Mouse (Mus musculus) midbrain, embryonic 14.5 days (tissue): Measurements from ENCODE around the gene Lmod2. TPM values are rescaled to one million over a fixed set of nuclear protein-coding genes. Genes with fewer than 3 reads are reported as not detected.

ENCODE experiments used
- ATAC-seq: fragments of 200-750 bp; cut with Nextera tagmentation; 2 replicates; pipeline ENCODE4 v1.8.0; 2017; ENCODE audit warnings: moderate number of reproducible peaks, moderate library complexity; ENCODE audit not compliant: low FRiP score, low TSS enrichment
- DNase-seq: peaks from one replicate; pipeline ENCODE4 v3.0.0-alpha.2; 2015
- H3K27ac ChIP-seq: fragments of 300-500 bp; sonication (generic); replicated peaks from 2 replicates; pipeline ENCODE4 v1.5.1; 2014; ENCODE audit warnings: mild to moderate bottlenecking, low read depth, low read length, moderate library complexity
- H3K27me3 ChIP-seq: fragments of 300-500 bp; sonication (generic); 2 replicates; pipeline ENCODE4 v1.6.1; 2014; ENCODE audit warnings: low read length, control low read depth, mixed read lengths; ENCODE audit not compliant: control insufficient read depth, insufficient read depth
- H3K36me3 ChIP-seq: fragments of 300-500 bp; sonication (generic); 2 replicates; pipeline ENCODE4 v1.6.1; 2014; ENCODE audit warnings: low read length, control low read depth; ENCODE audit not compliant: control insufficient read depth, insufficient read depth
- H3K4me1 ChIP-seq: fragments of 300-500 bp; sonication (generic); 2 replicates; pipeline ENCODE4 v1.6.1; 2014; ENCODE audit warnings: mild to moderate bottlenecking, antibody characterized with exemption, low read length, control low read depth; ENCODE audit not compliant: control insufficient read depth, insufficient read depth
- H3K4me2 ChIP-seq: fragments of 300-500 bp; sonication (generic); 2 replicates; pipeline ENCODE4 v1.6.1; 2014; ENCODE audit warnings: mild to moderate bottlenecking, low read length, moderate library complexity
- H3K4me3 ChIP-seq: fragments of 300-500 bp; sonication (generic); replicated peaks from 2 replicates; pipeline ENCODE4 v1.5.1; 2014; ENCODE audit warnings: low read depth, low read length
- H3K9ac ChIP-seq: fragments of 300-500 bp; sonication (generic); replicated peaks from 2 replicates; pipeline ENCODE4 v1.6.1; 2014; ENCODE audit warnings: mild to moderate bottlenecking, low read length, moderate library complexity
- H3K9me3 ChIP-seq: fragments of 300-500 bp; sonication (generic); 2 replicates; pipeline ENCODE4 v1.6.1; 2016; ENCODE audit warnings: low read length, control low read depth, mixed read lengths; ENCODE audit not compliant: control insufficient read depth
- WGBS: fragments of 180-500 bp; shearing (Covaris S2); extraction: QIAGEN DNeasy Blood & Tissue Kit; methylation state at CpG from one replicate; pipeline ENCODE4 v1.1.7; 2014; 5-methylcytosine and 5-hydroxymethylcytosine counted together
- polyA plus RNA-seq: library from polyadenylated mRNA; unstranded; fragments of >200 nt; fragmentation: Nextera tagmentation; extraction: Ambion mirVana; gene quantifications from 2 replicates; pipeline ENCODE4 v1.2.1, GENCODE M21; 2014

Lmod2 gene
- polyA plus RNA-seq = not detected in 2 replicates

GRCm38 (mm10) chr6:24597500-24597899, at the start of gene Lmod2:
Gene Lmod2, plus strand, starts transcription at chr6:24597762.
- no peak for DNase-seq
- Histone ChIP-seq H3K27me3 (no peaks in the 10 kb centered on the region), H3K36me3 (no peaks in the 10 kb centered on the region), H3K4me2 (no peak within 1 kb of the TSS), H3K4me3 (no peak within 1 kb of the TSS), H3K9me3 (no peaks in the 10 kb centered on the region), H3K9ac (no peak within 1 kb of the TSS), H3K27ac (no peak within 1 kb of the TSS), H3K4me1 (no peaks in the 10 kb centered on the region)
- WGBS = 41% methylated on average over 10 of the region's 10 CpGs
- no peak for ATAC-seq

DNA sequence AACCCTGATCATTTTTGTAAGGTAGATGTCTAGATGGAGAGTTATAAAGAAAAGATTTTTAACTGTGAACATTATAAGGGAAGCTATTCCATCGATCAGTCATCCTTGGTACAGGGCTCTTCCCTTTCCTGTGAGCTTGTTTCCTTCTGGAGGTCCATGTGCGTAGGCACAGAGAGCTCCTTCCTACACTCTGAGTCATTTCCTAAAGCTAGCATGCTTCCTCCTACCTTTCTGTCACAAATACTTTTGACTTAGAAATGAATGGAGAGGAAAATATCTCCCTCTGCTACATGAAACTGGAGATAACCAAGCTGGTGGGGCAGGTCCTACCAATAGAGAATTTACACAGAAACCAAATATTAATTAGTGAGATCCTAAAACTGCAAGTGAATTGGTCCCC, 47.8 kb upstream of the Lmod2 start:
- no peaks in the 10 kb centered on the region for H3K9me3 ChIP-seq
- no peak overlapping the region for H3K27ac ChIP-seq
- H3K36me3 ChIP-seq = no peaks in the 10 kb centered on the region
- H3K4me1 ChIP-seq = no peaks in the 10 kb centered on the region
- no peak for ATAC-seq
- H3K4me3 ChIP-seq = no peak overlapping the region
- no peaks in the 10 kb centered on the region for H3K27me3 ChIP-seq
- no peak overlapping the region for H3K4me2 ChIP-seq
- no peak overlapping the region for H3K9ac ChIP-seq
- DNase-seq = no peak
- WGBS = 89% methylated on average over 2 of the region's 2 CpGs

DNA sequence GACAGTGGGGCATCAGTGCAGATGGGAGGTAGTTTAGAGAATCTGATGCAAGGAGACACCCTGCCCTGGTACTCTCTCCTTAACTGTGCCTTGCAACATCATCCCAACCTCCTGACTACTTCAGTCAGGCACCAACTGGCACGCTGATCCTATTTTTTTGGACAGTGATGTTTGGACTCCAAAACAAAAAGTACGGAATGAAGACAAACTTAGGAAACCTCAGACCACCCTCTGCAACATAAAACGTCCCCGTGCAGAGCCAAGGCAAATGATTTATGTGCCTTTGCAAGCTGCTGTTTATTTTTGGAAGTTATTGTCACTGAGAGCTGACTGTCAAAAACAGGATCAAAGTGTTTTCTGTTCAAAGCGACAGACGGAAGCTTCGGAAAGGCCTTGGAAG, 45.5 kb upstream of the Lmod2 start:
- H3K9me3 ChIP-seq = no peaks in the 10 kb centered on the region
- H3K4me3 ChIP-seq = no peak overlapping the region
- no peak overlapping the region for H3K27ac ChIP-seq
- ATAC-seq = no peak
- WGBS = 89% methylated on average over 7 of the region's 7 CpGs
- no peaks in the 10 kb centered on the region for H3K27me3 ChIP-seq
- H3K4me1 ChIP-seq = no peaks in the 10 kb centered on the region
- DNase-seq = no peak
- no peak overlapping the region for H3K9ac ChIP-seq
- H3K4me2 ChIP-seq = no peak overlapping the region
- H3K36me3 ChIP-seq = no peaks in the 10 kb centered on the region

DNA sequence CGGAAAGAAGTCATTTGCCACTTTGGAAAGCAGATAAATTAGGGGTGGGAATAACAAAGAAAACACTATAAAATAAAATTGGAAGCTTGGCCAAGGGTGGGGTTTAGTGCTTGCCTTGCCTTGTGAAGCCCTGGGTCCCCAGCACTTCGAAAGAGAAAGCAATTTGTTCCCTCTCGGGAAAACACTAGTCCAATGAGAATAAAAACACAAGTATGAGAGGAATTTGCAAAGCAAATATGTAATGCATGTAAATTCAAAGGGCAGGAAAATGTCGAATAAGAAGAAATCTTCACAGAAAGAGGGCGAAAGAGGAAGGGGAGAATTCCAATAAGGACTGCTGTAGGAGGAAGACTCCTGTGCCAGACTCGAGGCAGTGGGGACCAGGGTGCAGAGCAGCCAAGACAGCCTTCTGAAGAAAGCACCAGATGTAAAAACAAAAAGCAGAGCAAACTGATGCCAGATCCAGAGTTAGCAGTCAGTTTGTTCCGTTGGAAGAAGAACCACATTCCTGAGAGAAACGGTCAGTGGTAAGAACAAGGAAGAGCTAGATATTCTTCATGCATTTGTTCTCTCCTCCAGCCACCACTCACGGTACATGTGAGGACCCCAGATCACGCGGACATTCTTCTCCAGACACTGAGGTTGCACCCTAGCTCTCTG, 43.0 kb upstream of the Lmod2 start:
- no peak for ATAC-seq
- Histone ChIP-seq H3K27me3 (no peaks in the 10 kb centered on the region), H3K9ac (no peak overlapping the region), H3K4me3 (no peak overlapping the region), H3K9me3 (no peaks in the 10 kb centered on the region), H3K4me1 (no peaks in the 10 kb centered on the region), H3K36me3 (no peaks in the 10 kb centered on the region), H3K4me2 (no peak overlapping the region), H3K27ac (no peak overlapping the region)
- WGBS = 83% methylated on average over 11 of the region's 11 CpGs
- DNase-seq = no peak

DNA sequence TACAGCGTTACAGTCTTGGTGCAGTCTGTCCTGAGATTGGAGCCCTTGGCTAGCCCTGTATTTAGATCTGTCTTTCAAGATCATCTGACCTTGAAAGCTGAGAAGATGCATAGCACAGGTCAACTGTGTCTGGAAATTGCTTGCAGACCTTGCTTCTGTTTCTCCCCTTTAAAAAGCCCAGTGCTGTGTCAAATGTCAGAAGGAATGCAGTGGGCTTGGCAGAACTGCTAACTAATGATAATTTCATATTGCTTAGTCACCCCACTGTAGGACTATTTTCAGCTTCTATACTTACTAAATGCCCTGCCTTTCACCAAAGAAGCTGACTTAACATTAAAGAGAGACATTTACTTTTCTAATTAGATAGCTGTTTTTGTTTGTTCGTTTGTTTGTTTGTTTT, 42.1 kb upstream of the Lmod2 start:
- no peak overlapping the region for H3K9ac ChIP-seq
- no peaks in the 10 kb centered on the region for H3K36me3 ChIP-seq
- H3K4me1 ChIP-seq = no peaks in the 10 kb centered on the region
- no peak overlapping the region for H3K4me3 ChIP-seq
- DNase-seq (no peak), ATAC-seq (no peak)
- H3K27ac ChIP-seq = no peak overlapping the region
- H3K9me3 ChIP-seq = no peaks in the 10 kb centered on the region
- H3K4me2 ChIP-seq = no peak overlapping the region
- no peaks in the 10 kb centered on the region for H3K27me3 ChIP-seq
- WGBS = 88% methylated on average over 2 of the region's 2 CpGs

DNA sequence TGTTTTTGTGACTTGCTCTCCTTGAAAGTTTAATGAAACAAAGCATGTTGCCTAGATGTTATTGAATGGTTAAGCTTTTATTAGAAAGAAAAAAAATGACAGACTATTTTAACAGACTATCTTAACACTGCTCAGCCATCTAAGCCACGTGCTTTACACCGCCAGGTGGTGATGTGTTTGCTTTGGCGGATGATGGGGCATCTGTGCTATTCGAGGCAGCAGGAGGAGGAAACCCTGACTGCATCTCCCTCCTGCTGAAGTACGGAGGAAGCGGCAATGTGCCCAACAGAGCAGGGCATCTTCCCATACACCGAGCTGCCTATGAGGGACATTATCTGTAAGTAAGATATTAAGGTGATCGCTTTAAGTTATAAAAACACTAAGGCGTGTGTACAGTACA, 33.5 kb upstream of the Lmod2 start:
- no peaks in the 10 kb centered on the region for H3K9me3 ChIP-seq
- ATAC-seq (no peak), DNase-seq (no peak)
- H3K36me3 ChIP-seq = no peaks in the 10 kb centered on the region
- no peak overlapping the region for H3K27ac ChIP-seq
- H3K4me3 ChIP-seq = no peak overlapping the region
- no peaks in the 10 kb centered on the region for H3K4me1 ChIP-seq
- no peak overlapping the region for H3K9ac ChIP-seq
- no peak overlapping the region for H3K4me2 ChIP-seq
- 83% methylated on average over 9 of the region's 9 CpGs for WGBS
- H3K27me3 ChIP-seq = no peaks in the 10 kb centered on the region

GRCm38 (mm10) chr6:24564886-24565285, 32.7 kb upstream of the Lmod2 start:
- no peak overlapping the region for H3K4me2 ChIP-seq
- no peaks in the 10 kb centered on the region for H3K27me3 ChIP-seq
- H3K4me3 ChIP-seq = no peak overlapping the region
- no peaks in the 10 kb centered on the region for H3K36me3 ChIP-seq
- WGBS = 93% methylated on average over 1 of the region's 1 CpGs
- no peak overlapping the region for H3K27ac ChIP-seq
- no peaks in the 10 kb centered on the region for H3K4me1 ChIP-seq
- H3K9ac ChIP-seq = no peak overlapping the region
- ATAC-seq = no peak
- DNase-seq = no peak
- H3K9me3 ChIP-seq = no peaks in the 10 kb centered on the region

GRCm38 (mm10) chr6:24568963-24569362, 28.6 kb upstream of the Lmod2 start:
- Histone ChIP-seq H3K27me3 (no peaks in the 10 kb centered on the region), H3K9ac (no peak overlapping the region), H3K4me3 (no peak overlapping the region), H3K4me1 (no peaks in the 10 kb centered on the region), H3K36me3 (no peaks in the 10 kb centered on the region), H3K4me2 (no peak overlapping the region), H3K27ac (no peak overlapping the region), H3K9me3 (no peaks in the 10 kb centered on the region)
- WGBS = 88% methylated on average over 5 of the region's 5 CpGs
- ATAC-seq (no peak), DNase-seq (no peak)

- ATAC-seq = 0 out of 2 replicates have a peak, but pooled peaks have one; percentile 17
- WGBS = 92% methylated on average over 1 of the region's 1 CpGs
These were observed 27.9 kb upstream of the Lmod2 start for GRCm38 (mm10) chr6:24569711-24570110.

More at GRCm38 (mm10) chr6:24569711-24570110, 27.9 kb upstream of the Lmod2 start:
- H3K9ac ChIP-seq = no peak overlapping the region
- no peaks in the 10 kb centered on the region for H3K4me1 ChIP-seq
- no peaks in the 10 kb centered on the region for H3K27me3 ChIP-seq
- H3K27ac ChIP-seq = no peak overlapping the region
- DNase-seq = no peak
- H3K36me3 ChIP-seq = no peaks in the 10 kb centered on the region
- no peak overlapping the region for H3K4me2 ChIP-seq
- no peak overlapping the region for H3K4me3 ChIP-seq
- no peaks in the 10 kb centered on the region for H3K9me3 ChIP-seq
